Mouse (Mus musculus): ENCODE results near the gene Stk39. TPM values are rescaled to one million over a fixed set of nuclear protein-coding genes. Genes with fewer than 3 reads are reported as not detected.
A peak's percentile ranks its signal among the peaks of the same experiment; 100 is the strongest.

The Stk39 gene
- polyA plus RNA-seq, 1 experiment: 5.0 TPM

DNA sequence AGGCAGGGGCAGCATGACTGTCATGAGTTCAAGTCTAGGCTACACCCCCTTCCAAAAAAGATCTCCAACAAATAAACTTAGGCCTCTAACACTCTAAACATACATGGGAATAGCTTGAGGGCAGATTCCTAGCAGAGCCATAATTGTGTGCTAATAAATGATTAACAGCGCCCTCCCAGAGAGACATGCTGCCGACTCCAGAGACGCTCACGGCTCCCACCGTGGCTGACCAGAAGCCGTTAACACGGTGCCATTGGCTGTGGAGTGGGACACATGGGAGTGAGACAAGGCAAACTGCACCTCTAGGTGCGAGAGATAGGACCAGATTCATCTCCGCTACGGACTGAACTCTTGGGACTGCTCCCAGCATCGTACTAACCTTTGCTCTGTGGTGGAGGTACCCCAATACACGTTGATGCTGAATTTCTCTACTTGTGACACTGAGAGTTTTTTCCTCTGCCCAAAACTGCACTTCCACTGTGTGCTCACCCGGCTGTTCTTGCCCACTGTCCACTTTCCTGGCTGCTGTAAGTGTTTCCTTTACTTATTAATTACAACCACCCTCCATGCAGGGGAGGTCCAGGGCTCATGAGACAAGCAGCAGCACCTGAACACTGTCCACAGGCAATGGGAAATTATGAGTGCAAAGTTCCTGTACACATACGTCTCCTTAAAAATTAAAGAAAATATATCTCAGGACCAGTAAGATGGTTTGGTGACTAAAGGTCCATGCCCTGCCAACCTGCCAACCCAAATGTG is 84.1 kb downstream of the Stk39 start:
- 63% methylated on average over 14 of the region's 14 CpGs for WGBS
- DNase-seq (ENCODE audit: low read depth, low spot score): no peak

DNA sequence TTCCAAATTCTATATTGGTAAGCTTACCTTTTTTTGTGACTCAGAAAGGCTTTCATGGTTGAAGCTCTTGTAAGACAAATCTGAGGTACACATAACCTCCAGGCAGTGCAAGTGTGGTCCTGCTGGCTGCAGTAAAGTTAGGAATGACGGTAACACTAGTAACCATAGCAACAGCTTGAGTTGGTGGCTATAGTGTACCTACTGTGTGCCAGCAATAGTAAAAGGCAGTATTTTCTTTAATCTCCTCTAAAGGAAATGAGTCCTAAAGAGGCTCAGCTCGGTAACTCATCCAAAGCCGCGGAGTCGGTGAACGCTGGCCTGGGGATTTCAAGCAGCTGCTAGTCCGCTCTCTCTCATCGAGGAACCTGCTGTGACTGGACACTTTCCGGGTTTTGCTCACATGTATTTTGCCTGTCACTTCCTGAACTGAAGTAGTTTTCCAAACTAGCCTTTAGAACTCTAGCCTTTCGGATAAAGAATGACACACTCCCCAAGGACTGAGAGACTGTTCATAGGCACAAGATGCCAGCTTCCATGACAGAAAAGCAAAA is 85.7 kb downstream of the Stk39 start:
- 78% methylated on average over 10 of the region's 10 CpGs for WGBS
- DNase-seq (ENCODE audit: low read depth, low spot score): no peak

DNA sequence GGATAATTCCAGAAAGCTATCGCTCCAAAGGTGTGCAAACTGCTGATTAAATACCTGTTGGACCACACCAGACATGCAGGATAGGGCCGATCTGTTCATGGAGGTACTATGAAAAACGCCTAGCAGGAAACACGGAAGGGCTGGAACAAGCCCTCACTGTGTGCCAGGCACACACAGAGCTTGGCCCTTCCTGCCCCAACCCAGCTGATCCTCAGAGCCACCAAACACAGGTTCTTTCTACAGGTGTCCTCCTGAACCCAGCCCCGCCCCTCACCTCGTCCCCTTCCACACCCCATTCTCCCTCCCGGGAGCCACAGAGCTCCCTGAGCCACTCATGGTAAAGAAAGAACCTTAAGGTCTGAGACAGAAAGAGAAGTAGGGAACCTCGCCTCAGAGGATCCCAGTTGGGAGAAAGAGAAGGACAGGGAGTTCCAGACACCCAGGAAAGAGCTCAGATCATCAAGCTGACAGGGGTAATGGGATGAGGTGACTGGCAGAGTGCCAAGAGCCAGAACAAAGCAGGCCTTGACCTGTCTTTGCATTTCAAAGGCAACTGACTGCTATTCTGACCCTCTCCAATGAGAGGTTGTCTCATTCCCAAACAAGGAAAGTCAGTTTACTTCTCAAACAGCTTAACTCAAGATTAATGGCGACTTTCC is 86.3 kb downstream of the Stk39 start:
- DNase-seq (ENCODE audit: low read depth, low spot score): peak; percentile 31
- WGBS: 42% methylated on average over 9 of the region's 9 CpGs

DNA sequence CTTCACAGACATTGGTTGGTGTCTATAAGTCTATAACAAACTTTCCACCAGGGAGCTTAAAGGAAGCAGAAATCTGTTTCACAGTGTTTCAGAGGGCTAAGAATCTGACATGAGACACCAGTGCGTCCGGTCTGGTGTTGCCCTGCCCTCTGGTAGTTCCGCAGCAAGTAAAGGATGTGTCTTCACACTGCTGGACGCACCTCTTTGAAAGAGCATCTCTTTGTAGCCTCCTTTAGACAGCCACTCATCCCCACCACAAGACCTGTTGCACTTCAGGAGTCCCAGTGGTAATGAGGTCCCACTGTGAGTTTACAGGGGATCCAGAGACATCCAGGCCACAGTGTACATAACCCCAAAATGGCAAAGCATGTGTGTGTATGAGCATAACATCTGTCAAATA is 88.1 kb downstream of the Stk39 start:
- DNase-seq (ENCODE audit: low read depth, low spot score): no peak
- 97% methylated on average over 4 of the region's 4 CpGs for WGBS

DNA sequence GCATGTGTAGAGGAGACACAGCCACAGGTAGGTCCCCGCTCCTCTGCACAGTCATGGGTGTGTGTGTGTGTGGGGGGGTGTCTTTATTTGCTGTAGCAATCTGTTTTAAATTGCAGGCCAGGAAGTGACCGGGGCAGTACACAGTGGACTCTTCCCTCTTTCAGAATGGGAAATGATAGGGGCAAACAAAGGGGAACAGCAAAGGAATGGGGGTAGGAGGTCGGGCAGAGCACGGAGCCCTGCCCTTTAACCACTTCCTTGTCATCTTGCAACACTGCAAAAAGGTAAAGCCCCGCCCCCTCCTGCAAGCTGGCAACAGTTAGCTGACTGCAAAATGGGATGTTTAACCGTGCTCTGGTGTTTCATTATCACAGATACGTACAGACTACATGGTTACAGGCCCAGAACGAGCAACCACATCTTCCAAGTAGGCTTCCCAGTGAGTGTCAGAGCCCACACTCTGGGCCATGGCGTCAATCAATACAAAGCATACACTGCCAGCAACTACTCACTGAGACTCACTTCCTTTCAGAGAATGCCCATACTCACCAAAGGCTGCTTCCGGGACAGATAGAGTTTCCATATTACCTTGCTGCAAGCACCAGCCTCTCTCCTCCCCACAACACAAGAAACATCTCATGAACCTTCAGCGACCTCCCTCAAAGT is 89.5 kb downstream of the Stk39 start:
- whole genome bisulfite sequencing: 34% methylated on average over 11 of the region's 11 CpGs
- peak; percentile 21 for DNase-seq (ENCODE audit: low read depth, low spot score)

DNA sequence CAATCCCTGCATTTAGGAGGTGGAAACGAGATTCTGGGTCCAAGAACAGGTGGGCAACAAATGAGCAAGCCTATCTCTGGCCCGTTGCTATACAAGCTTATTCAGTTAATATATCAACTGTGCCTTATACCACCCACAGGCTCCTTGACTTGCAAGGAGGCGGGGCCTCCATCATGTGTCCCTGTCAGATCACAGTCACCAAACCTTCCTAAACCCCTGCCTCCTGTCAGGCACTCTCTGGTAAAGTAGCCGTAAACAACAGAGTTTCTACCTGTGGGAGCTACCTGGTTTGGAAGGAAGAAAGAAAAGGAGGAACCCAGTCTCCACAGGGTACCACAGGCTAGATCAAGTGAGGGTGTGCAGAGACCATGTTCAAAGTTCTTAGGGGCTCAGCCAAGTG is 90.2 kb downstream of the Stk39 start:
- 46% methylated on average over 4 of the region's 4 CpGs for WGBS

DNA sequence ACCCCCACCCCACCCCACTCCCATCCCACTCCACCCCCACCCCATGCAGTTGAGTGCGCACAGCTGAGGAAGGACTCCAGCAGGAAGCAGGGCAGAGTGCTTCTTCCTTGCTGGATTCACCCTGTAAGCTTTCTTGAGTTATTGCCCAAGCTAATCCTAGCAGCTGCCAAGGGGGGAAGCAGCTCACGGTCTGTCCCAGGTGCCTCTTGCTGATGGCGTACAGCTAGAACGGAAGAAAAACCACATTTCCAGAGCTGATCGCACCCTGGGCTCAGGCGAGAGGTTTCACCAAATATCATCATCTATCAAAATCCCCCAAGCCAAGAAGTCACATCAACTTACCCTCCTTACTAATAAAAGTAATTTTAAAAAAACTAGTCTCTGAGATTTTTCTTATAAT is 90.9 kb downstream of the Stk39 start:
- 30% methylated on average over 6 of the region's 6 CpGs for WGBS
- DNase-seq (ENCODE audit: low read depth, low spot score): no peak

More for the DNA sequence above, 90.2 kb downstream of the Stk39 start:
- DNase-seq (ENCODE audit: low read depth, low spot score): no peak

DNA sequence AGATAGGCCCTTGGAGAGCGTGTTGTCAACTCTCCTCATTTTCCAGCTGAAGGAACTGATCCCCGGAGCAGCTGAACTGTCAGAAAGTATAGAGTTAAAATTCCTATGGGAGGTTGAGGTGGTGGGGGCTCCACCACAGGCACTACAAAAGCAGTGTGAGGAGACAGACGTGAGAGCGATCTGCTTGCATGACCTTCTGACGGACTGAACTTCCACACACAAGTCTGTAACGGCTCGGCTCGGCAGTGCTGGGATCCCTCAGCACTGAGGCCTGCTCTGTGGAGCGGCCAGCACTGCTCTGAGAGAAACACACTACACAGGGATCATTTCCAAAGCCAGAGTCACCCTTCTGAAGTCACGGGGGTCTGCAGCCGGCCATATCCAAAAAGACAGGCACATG is 92.4 kb downstream of the Stk39 start:
- 88% methylated on average over 11 of the region's 11 CpGs for WGBS
- no peak for DNase-seq (ENCODE audit: low read depth, low spot score)

DNA sequence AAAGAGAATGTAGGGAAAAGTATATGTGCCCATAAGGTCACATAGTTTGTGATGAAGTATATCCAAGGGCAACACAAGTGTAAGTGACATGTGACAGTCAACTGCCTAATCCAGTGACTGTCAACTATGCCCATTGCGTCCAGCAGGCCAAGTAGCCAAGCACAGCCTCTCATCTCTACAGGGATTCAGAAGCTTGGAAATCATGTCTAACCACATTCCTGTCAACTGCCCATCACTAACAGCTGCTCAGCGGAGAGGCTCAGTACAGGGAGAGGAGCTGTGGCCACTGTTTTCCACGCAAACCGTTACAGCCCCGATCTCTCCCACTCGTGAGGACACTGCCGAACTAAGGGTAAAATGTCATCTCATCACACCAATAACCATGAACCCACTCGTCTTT is 93.7 kb downstream of the Stk39 start:
- no peak for DNase-seq (ENCODE audit: low read depth, low spot score)
- WGBS: 95% methylated on average over 8 of the region's 8 CpGs

DNA sequence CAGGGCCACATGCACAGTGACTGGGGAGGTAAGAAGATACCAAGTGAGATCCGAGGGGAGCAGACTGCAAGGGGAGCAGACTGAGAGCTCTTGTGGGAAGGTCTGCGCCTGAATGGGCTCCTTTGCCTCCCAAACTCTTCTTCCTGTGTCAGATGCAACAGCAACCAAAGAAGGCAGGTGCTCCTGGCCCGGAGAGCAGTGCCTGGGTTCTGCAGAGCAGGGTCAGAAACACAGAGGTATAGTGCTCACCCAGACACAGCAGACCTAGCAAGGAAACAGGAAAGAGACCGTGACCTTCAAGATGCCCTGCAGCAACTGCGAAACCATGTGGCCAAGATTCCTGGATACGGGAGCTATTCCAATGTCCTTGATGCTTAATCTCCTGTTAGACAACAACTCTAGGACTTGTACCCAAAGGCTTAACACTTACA is 94.8 kb downstream of the Stk39 start:
- 87% methylated on average over 6 of the region's 6 CpGs for WGBS
- DNase-seq (ENCODE audit: low read depth, low spot score): no peak

DNA sequence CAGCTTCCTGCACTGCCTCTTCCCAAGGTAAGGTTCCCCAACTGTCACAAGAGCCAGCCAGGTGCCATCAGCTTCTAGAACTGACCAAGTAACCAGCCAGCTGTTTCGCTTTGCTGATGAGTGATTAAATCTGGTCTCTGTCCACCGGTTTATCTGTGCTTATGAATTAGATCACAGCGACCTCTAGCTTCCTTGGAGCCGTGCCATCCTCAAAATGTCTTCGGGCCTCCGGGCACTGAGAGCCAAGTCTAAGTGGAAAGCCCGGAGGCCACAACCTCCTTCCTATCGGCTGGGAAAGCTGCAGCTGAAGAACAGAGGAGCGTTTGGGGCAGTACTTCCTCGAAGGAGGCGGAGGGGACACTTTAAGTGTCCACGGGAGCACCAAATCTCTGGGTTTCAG is 95.4 kb downstream of the Stk39 start:
- DNase-seq (ENCODE audit: low read depth, low spot score): no peak

DNA sequence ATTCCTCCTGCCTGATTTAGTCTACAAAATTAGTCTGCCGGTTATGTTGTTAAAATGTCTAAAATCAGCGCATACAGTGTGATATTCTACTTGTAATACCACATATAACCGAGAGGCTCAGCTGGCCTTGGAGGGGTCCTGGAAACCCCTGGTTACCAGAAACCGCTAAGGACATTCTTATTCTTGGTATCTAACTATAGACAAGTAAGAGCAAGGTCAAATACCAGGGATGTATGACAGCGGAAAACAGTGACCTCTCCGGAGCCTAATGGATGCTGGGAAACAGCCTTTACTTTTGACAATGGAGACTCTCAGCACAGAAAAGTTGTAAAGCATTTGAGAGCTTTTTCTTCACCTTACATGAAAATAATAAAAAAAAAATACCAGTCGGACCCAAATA is 97.9 kb downstream of the Stk39 start:
- 88% methylated on average over 7 of the region's 7 CpGs for whole genome bisulfite sequencing
- no peak for DNase-seq (ENCODE audit: low read depth, low spot score)

More for the DNA sequence above, 95.4 kb downstream of the Stk39 start:
- WGBS: 28% methylated on average over 12 of the region's 12 CpGs

DNA sequence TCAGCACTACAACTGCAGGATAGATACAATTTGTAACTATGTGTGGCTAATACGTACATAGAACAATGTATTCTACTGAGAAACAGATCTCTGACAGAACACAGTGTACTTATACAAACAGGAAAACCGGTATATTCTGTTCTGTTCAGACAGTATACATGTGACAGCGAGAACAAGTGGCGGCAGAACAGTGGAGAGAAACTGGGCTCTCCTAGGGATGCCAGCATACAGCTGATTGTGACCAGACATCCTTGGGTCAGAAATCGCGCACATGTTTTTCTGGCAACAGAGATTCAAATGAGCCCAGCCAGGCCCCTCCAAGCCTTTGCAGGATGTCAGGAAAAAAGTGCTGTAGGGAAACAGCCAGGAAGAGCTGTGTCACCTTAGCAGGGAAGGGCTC is 100.2 kb downstream of the Stk39 start:
- 76% methylated on average over 6 of the region's 6 CpGs for WGBS
- no peak for DNase-seq (ENCODE audit: low read depth, low spot score)

DNA sequence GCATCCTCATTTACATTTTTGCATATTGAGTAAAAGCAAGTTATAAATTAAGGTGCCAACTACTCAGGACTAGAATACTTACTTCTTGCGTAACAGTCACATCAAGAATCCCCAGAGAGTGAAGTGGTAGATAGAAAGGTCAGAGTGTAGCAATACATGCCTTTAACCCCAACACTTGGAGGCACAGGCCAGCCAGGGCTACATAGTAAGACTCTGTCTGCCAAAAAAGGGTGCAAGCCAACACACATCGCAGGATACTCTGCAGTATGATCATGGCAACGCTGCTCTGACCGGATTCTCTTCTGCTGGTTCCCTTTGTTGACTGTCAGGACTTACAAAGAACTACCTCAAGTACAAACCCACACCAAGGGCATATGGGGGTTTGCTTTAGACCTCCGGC is 101.7 kb downstream of the Stk39 start:
- no peak for DNase-seq (ENCODE audit: low read depth, low spot score)
- WGBS: 92% methylated on average over 5 of the region's 5 CpGs

DNA sequence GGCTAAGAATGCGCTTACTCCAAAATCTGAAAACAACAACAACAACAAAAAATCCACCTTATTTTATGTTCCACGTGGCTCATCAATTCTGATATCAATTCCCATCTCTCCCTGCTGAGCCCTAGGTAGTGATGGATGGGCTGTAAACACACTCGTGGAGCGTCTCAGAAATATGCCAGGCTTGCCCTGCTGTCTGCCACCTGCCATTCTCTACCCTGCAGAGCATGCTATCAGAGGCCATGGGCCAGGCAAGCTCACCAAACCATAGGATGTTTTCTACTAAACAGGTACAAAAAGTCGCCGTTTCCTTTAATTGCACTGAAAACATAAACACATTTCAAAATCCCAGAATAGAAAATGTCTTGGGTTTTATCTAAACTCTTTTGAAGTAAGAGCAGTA is 103.0 kb downstream of the Stk39 start:
- no peak for DNase-seq (ENCODE audit: low read depth, low spot score)
- WGBS: 91% methylated on average over 6 of the region's 6 CpGs

DNA sequence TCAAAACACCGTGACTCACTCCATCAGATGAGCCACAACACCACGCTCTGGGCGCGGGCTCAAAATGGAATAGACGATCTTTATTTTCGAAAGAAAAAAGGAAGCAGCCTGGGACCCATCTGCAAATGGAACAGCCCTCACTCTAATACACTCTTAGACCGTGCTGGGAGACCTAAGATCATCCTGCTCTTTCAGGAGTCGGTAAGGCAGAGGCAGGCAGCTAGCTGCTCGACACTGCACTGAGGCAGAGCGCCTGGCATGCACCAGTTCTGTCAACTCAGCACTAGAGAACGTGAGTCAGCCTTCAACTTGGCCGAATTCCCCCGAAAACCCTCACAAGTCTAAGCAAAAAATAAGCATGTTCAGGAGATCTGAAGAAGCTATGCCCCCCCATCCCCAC is 104.1 kb downstream of the Stk39 start:
- WGBS: 78% methylated on average over 13 of the region's 13 CpGs

DNA sequence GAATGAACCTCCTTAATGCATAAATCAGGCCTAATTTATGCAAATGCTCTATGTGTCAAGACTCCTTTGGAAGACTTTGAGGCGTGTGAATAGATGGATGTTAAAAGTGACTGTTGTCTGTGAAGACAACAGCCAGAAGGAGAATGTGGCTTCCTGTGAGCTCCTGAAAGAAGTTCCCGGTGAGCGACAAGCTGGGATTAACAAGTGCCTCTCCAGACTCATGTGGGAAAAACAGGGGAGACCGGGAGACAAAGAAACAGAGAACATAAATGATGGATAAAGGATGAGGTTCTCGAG is 105.2 kb downstream of the Stk39 start:
- DNase-seq (ENCODE audit: low read depth, low spot score): no peak

More for the DNA sequence above, 104.1 kb downstream of the Stk39 start:
- no peak for DNase-seq (ENCODE audit: low read depth, low spot score)

DNA sequence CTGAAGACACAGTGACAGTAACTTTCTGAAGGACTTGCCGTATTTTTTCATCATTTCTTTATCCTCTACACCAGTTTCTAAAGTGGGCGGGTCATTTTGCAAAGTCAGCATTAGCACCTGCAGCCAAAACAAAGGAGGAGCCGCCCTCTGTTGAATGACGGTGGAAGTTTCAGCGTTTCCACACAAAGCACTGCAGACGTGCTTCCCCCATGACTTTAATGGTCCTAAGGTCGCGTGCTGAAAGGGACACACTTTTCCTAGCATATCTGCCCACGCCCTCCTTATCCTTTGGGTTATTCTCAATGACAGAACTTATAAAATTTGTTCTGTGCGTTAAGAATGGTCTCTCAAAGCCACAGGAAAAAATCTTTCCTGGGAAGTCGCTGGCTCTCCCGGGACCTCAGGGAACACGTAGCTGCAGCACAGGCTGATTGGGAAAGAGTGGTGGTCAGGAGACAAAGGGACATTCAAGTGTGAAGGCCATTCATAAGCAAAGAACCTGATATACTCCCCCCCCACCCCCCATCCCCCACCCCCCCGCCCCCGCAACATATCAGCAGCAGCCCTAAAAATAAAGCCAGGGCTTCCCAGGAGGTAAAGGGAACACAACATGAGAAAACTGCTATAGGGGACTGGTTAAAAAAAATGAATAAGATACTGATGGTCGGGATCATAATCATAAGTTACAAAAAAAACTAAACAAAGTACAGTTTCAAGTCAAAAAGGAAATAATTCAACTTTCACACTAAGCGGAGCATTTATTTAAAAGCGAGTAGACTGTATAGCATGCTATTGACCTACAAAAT is 105.8 kb downstream of the Stk39 start:
- WGBS: 46% methylated on average over 18 of the region's 18 CpGs
- no peak for DNase-seq (ENCODE audit: low read depth, low spot score)

More for the DNA sequence above, 105.2 kb downstream of the Stk39 start:
- WGBS: 90% methylated on average over 5 of the region's 5 CpGs

DNA sequence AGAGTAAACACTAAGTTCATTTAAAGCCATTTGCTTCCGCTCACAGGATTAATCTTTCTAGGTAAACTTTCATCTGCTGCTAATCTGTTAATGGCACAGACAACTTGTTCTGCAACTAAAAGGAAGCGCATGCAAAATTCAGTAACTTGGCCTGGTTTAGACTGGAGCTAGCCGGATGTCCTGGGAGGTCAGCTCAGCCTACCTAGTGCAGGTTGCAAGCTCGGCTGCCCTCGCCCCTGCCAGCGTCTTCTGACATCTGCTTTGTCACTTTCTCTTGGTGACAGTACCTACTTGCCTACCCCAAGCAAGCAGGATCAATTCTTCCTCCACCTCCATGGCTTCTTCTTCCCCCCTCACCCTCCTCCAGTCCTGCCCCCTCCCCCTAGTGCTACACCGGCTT is 106.6 kb downstream of the Stk39 start:
- no peak for DNase-seq (ENCODE audit: low read depth, low spot score)
- 79% methylated on average over 7 of the region's 7 CpGs for whole genome bisulfite sequencing

All from large intestine, adult 2 months (tissue).